Mouse (Mus musculus): ENCODE data around the gene Gm5108.

- no peak for TF ChIP-seq CTCF (IDR thresholded peaks at IDR 0.05; ENCODE audit: low read depth)
- TF ChIP-seq EP300 (IDR thresholded peaks at IDR 0.05; ENCODE audit: low read depth): peak; percentile 77
Observed at GRCm38 (mm10) chr5:67931623-67932022, 9.8 kb upstream of the Gm5108 start.

All from liver, postnatal 0 days (tissue).